Mouse (Mus musculus): ENCODE results near the gene Mast4. TPM values are rescaled to one million over a fixed set of nuclear protein-coding genes. Genes with fewer than 3 reads are reported as not detected.

Mast4 gene
- polyA plus RNA-seq, 1 experiment from 2014 or later = 15.2 TPM

DNA sequence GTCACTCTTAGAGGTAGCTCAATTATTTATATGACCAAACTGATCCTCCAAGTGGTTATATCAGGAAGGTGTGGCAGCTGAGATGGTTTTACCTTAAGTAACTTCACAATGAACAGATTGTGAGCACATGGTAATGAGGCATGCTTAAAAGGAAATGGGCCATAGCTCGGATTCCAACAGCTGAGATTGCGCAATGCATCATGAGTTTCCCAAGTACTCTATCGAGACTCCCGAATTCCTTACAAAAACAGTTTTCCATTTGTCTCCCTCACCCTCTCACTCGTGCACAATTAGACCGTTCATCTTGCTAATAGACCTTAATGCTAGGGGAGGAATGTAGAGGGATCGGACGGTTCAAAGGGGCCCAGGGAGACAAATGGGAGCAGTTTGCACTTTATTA, 564.1 kb downstream of the Mast4 start:
- Histone ChIP-seq H3K9me3 (replicated peaks) (no peaks in the 10 kb centered on the region), H3K27ac (no peak overlapping the region), H3K4me1 (peaks cover 12% of the 10 kb centered on the region; the same call in 1 of the 2 replicates), H3K4me2 (no peak overlapping the region), H3K4me3 (no peak overlapping the region), H3K9ac (no peak overlapping the region), H3K27me3 (no peaks in the 10 kb centered on the region), H3K36me3 (ENCODE audit: poor library complexity, severe bottlenecking) (no peaks in the 10 kb centered on the region; the same call in 1 of the 2 replicates)
- 79% methylated on average over 8 of the region's 8 CpGs for WGBS
- no peak for ATAC-seq

DNA sequence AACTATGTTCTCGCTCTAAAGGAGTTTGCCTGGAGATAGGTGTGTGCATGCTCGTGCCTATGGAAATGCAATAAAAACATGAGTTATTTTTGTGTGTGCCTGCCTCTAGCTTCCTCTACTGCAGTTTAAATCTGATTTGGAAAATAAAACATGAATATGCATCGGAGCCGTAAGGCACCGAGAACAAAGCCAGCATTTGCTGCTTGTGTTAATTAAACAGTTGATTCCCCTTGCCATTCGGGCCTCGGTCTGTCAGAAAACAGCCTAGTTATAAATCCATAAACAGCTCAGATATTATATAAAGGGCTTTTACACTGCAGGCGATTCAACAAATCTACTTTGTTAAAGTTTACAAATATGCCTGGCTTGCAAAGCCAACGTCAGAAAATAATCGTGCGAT, 565.8 kb downstream of the Mast4 start:
- H3K9ac ChIP-seq = no peak overlapping the region
- no peaks in the 10 kb centered on the region for H3K27me3 ChIP-seq
- peak overlapping the region; percentile 7; the same call in 1 of the 2 replicates for H3K27ac ChIP-seq
- H3K36me3 ChIP-seq (ENCODE audit: poor library complexity, severe bottlenecking) = no peaks in the 10 kb centered on the region; the same call in 1 of the 2 replicates
- 68% methylated on average over 11 of the region's 11 CpGs for WGBS
- H3K9me3 ChIP-seq (replicated peaks) = no peaks in the 10 kb centered on the region
- ATAC-seq = 0 out of 2 replicates have a peak, but pooled peaks have one; percentile 34
- H3K4me2 ChIP-seq = no peak overlapping the region
- H3K4me1 ChIP-seq = peaks cover 8% of the 10 kb centered on the region; the same call in 1 of the 2 replicates
- H3K4me3 ChIP-seq = no peak overlapping the region

DNA sequence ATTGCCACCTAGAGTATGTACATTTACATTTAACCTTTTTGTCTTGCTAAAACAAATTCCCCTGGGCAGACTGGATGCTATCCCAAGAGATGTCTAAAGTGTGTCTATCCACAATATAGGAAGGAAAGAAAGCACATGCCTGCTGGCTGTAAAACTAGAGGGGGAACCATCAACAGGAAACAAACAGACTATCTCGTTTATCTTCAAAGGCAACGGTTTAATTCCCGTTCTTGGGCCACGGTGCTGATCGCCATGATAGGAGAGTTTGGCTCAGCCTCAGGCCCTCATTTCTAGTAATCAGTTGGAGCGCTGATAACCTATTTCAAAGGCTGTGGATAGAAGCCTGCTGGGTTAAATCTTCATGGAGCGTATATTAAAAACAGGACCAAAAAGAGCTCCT, 567.2 kb downstream of the Mast4 start:
- Histone ChIP-seq H3K9me3 (replicated peaks) (no peaks in the 10 kb centered on the region), H3K36me3 (ENCODE audit: poor library complexity, severe bottlenecking) (no peaks in the 10 kb centered on the region), H3K9ac (no peak overlapping the region), H3K4me1 (peaks cover 8% of the 10 kb centered on the region; the same call in 1 of the 2 replicates), H3K4me2 (no peak overlapping the region), H3K4me3 (no peak overlapping the region), H3K27ac (no peak overlapping the region), H3K27me3 (no peaks in the 10 kb centered on the region)
- no peak for ATAC-seq
- 83% methylated on average over 7 of the region's 7 CpGs for WGBS

DNA sequence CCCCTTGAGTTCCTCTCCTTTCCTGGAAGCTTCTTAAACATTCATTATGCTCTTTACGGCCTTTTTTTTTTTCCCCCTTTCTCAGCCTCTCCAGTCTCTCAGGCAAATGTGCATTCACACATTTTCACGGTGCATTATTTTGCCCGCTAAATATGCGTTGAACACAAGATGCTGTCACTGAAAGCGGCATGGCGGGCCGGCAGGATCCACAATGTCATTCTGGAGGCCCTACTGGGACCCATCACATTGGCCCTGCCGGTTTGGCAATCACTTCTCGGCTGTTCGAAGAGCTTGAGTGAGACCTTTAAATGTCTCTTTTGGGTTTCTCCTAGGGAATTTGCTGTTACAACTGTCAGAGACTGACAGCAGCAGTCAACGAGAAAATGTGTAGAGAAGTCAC, 569.1 kb downstream of the Mast4 start:
- Histone ChIP-seq H3K27ac (no peak overlapping the region), H3K4me3 (no peak overlapping the region), H3K4me2 (no peak overlapping the region), H3K9ac (no peak overlapping the region), H3K9me3 (replicated peaks) (no peaks in the 10 kb centered on the region), H3K36me3 (ENCODE audit: poor library complexity, severe bottlenecking) (no peaks in the 10 kb centered on the region; the same call in 1 of the 2 replicates), H3K4me1 (peaks cover 8% of the 10 kb centered on the region; the same call in 1 of the 2 replicates), H3K27me3 (no peaks in the 10 kb centered on the region)
- no peak; the same call in 1 of the 2 replicates for ATAC-seq
- WGBS = 69% methylated on average over 11 of the region's 11 CpGs

DNA sequence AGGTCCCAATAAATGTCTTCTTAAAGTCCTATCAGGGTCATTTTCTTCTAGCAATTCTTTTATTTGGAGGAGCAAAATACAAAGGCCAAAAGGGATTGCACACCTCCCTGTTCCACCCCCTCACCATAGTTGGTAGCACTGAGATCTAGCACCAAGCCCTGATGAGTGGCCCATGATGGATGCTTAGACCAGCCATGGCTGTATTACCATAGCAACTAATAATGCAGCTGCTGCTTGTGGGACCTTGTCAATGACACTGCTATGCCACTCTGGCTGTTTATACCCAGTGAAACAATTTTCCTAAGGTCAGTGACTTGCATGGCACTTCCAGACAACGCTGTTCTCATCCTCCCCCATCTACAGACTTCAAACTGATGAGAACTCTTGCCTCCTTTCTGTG, 570.1 kb downstream of the Mast4 start:
- Histone ChIP-seq H3K9ac (no peak overlapping the region), H3K9me3 (replicated peaks) (no peaks in the 10 kb centered on the region), H3K4me2 (no peak overlapping the region), H3K36me3 (ENCODE audit: poor library complexity, severe bottlenecking) (no peaks in the 10 kb centered on the region; the same call in 1 of the 2 replicates), H3K27me3 (no peaks in the 10 kb centered on the region), H3K4me1 (peaks cover 8% of the 10 kb centered on the region; the same call in 1 of the 2 replicates), H3K4me3 (no peak overlapping the region), H3K27ac (no peak overlapping the region)
- no peak for ATAC-seq
- 94% methylated on average over 1 of the region's 1 CpGs for whole genome bisulfite sequencing

DNA sequence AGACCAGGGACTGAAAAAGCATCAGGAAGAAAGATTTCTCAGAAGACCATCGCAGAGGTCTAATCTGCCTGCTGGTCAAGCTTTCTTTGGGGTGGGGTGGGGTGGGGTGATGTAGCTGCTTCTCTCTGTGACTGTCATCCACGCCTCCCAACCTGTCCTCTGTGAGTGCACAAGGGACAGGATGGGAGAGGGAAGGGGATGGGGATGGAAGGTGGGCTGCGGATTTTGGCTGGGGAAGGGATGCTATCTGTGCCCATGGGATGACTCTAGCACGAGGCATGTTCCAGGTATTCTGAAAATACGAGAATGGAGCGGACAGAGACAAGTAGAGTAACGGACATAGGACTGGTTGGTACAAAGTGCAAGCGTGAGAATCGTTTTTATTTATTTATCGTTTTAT, 572.1 kb downstream of the Mast4 start:
- Histone ChIP-seq H3K4me3 (no peak overlapping the region), H3K4me2 (no peak overlapping the region), H3K36me3 (ENCODE audit: poor library complexity, severe bottlenecking) (peaks cover 14% of the 10 kb centered on the region; the same call in 1 of the 2 replicates), H3K27ac (no peak overlapping the region), H3K4me1 (no peaks in the 10 kb centered on the region), H3K9me3 (replicated peaks) (no peaks in the 10 kb centered on the region), H3K27me3 (no peaks in the 10 kb centered on the region), H3K9ac (no peak overlapping the region)
- no peak for ATAC-seq
- WGBS = 90% methylated on average over 10 of the region's 10 CpGs

DNA sequence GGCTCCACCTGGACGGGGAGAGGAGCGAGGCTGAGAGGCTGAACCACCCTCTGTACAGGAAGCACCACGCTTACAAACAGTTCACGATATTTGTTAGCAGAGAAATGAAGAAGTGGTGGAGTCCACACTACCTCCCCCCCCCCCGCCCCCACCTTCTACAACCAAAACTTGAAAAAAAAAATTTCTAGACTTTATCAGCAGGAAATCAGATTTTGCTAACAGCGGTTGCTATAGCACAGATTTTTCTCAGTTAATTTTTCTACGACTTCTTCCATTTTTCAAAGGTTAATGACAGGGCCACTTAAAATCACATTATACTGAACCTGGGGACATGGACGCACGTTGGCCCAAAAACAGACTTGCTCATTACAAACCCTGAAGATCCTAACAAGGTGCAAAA, 572.9 kb downstream of the Mast4 start:
- Histone ChIP-seq H3K27me3 (no peaks in the 10 kb centered on the region), H3K27ac (no peak overlapping the region), H3K9ac (no peak overlapping the region), H3K4me2 (no peak overlapping the region), H3K4me3 (no peak overlapping the region), H3K36me3 (ENCODE audit: poor library complexity, severe bottlenecking) (peaks cover 19% of the 10 kb centered on the region; the same call in 1 of the 2 replicates), H3K9me3 (replicated peaks) (no peaks in the 10 kb centered on the region), H3K4me1 (no peaks in the 10 kb centered on the region)
- ATAC-seq = no peak
- WGBS = 90% methylated on average over 9 of the region's 9 CpGs

- ATAC-seq = no peak
Measured at GRCm38 (mm10) chr13:102758021-102758420, 576.3 kb downstream of the Mast4 start.

GRCm38 (mm10) chr13:102756071-102756470, 578.2 kb downstream of the Mast4 start:
- H3K27me3 ChIP-seq = no peaks in the 10 kb centered on the region
- 92% methylated on average over 8 of the region's 8 CpGs for WGBS
- H3K4me1 ChIP-seq = no peaks in the 10 kb centered on the region
- no peak overlapping the region for H3K4me3 ChIP-seq
- no peaks in the 10 kb centered on the region for H3K9me3 ChIP-seq (replicated peaks)
- H3K9ac ChIP-seq = no peak overlapping the region
- no peak for ATAC-seq
- no peak overlapping the region for H3K27ac ChIP-seq
- H3K36me3 ChIP-seq (ENCODE audit: poor library complexity, severe bottlenecking) = peaks cover 25% of the 10 kb centered on the region
- H3K4me2 ChIP-seq = no peak overlapping the region

More at GRCm38 (mm10) chr13:102758021-102758420, 576.3 kb downstream of the Mast4 start:
- H3K36me3 ChIP-seq (ENCODE audit: poor library complexity, severe bottlenecking) = peaks cover 21% of the 10 kb centered on the region; the same call in 1 of the 2 replicates
- 96% methylated on average over 6 of the region's 6 CpGs for WGBS
- H3K27ac ChIP-seq = no peak overlapping the region
- H3K4me2 ChIP-seq = no peak overlapping the region
- H3K9ac ChIP-seq = no peak overlapping the region
- no peaks in the 10 kb centered on the region for H3K27me3 ChIP-seq
- no peak overlapping the region for H3K4me3 ChIP-seq
- no peaks in the 10 kb centered on the region for H3K4me1 ChIP-seq
- no peaks in the 10 kb centered on the region for H3K9me3 ChIP-seq (replicated peaks)

DNA sequence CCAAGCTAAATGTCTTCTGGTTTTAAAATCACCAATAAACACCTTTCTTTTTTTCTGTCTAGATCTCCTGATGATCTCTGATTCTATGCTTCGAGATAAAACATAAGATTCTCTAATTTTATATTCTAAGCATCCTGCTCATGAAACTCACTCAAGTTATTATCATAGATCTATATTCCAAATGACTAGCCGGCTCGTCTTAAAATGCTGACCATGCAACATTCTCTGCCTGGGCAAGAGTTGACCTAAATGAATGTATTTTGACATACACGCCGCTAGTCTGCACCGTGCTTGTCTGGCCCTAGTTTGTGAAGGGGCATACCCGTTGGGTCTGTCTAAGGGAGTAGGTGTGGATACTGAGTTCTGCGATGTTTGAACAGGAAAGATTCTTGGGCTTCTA, 579.2 kb downstream of the Mast4 start:
- ATAC-seq = no peak

GRCm38 (mm10) chr13:102753714-102754556, 580.4 kb downstream of the Mast4 start:
- WGBS = 90% methylated on average over 19 of the region's 19 CpGs
- no peak overlapping the region for H3K9ac ChIP-seq
- no peaks in the 10 kb centered on the region for H3K9me3 ChIP-seq (replicated peaks)
- no peak overlapping the region for H3K27ac ChIP-seq
- H3K4me2 ChIP-seq = no peak overlapping the region
- H3K36me3 ChIP-seq (ENCODE audit: poor library complexity, severe bottlenecking) = peaks cover 35% of the 10 kb centered on the region
- no peaks in the 10 kb centered on the region for H3K4me1 ChIP-seq
- H3K27me3 ChIP-seq = no peaks in the 10 kb centered on the region
- no peak for ATAC-seq
- H3K4me3 ChIP-seq = no peak overlapping the region

More for the DNA sequence above, 579.2 kb downstream of the Mast4 start:
- no peak overlapping the region for H3K4me2 ChIP-seq
- H3K36me3 ChIP-seq (ENCODE audit: poor library complexity, severe bottlenecking) = peaks cover 31% of the 10 kb centered on the region
- WGBS = 97% methylated on average over 8 of the region's 8 CpGs
- no peak overlapping the region for H3K9ac ChIP-seq
- H3K4me3 ChIP-seq = no peak overlapping the region
- no peaks in the 10 kb centered on the region for H3K9me3 ChIP-seq (replicated peaks)
- H3K4me1 ChIP-seq = no peaks in the 10 kb centered on the region
- H3K27ac ChIP-seq = no peak overlapping the region
- H3K27me3 ChIP-seq = no peaks in the 10 kb centered on the region

- no peak overlapping the region for H3K4me2 ChIP-seq
- H3K36me3 ChIP-seq (ENCODE audit: poor library complexity, severe bottlenecking) = peaks cover 19% of the 10 kb centered on the region
- no peaks in the 10 kb centered on the region for H3K9me3 ChIP-seq (replicated peaks)
- H3K4me1 ChIP-seq = no peaks in the 10 kb centered on the region
- no peaks in the 10 kb centered on the region for H3K27me3 ChIP-seq
- WGBS = 88% methylated on average over 10 of the region's 10 CpGs
- no peak overlapping the region for H3K4me3 ChIP-seq
- ATAC-seq = no peak
- no peak overlapping the region for H3K27ac ChIP-seq
- H3K9ac ChIP-seq = no peak overlapping the region
Measured at GRCm38 (mm10) chr13:102749891-102750290, 584.4 kb downstream of the Mast4 start.
